Mouse (Mus musculus) thymus, postnatal 36 days (tissue): ENCODE measurements around the gene Galp.
A peak's percentile ranks its signal among the peaks of the same experiment; 100 is the strongest.
"Not testable (repeated sequence)": the region's sequence is repeated elsewhere in the genome, so short reads cannot be mapped to it uniquely, and the experiment has no call there.

ENCODE experiments used
- DNase-seq, 2 experiments: peaks; one replicate each; pipeline ENCODE4 v3.0.0; 2022; ENCODE audit warnings: mixed read lengths in 2 of 2

Galp gene

GRCm38 (mm10) chr7:6258232-6259220 is 61.6 kb downstream of the Galp start:
- no peak for DNase-seq

- DNase-seq, result not testable (repeated sequence)
These were observed 63.1 kb downstream of the Galp start for GRCm38 (mm10) chr7:6260004-6260403.

- DNase-seq, result no peak
These were observed 65.2 kb downstream of the Galp start for GRCm38 (mm10) chr7:6262120-6262519.

- DNase-seq, result no peak
These were observed 66.1 kb downstream of the Galp start for GRCm38 (mm10) chr7:6262984-6263383.

- peak; percentile 35 to 44 for DNase-seq
These were observed 68.8 kb downstream of the Galp start for GRCm38 (mm10) chr7:6265695-6266094.
